Mouse (Mus musculus): ENCODE measurements at regions not wholly inside any gene's neighbourhood (a gene's known extent, or its start where the extent isn't known, plus 50 kb on each side); places are given as distances from the start of the nearest gene placed in this dataset.

DNA sequence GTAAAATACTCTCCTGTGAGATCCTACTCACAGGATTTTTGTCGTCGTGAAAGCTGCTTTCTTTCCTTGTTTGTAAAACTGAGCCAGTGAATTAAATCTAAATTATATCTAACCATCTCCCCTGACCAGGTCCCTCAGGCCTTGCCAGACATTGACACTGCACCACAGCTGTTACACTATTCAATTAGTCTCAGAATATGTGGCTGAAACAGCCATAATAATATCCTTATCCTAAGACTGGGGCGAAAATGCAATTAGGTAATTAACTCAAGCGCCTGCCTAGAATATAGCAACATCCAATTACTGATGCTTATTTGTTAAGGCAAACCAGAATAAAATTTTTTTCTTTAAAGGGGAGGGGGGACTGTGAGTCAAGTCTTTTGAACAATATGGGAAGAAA lies 296.2 kb downstream of the Rdh14 start:
- Histone ChIP-seq H3K4me3 (replicated peaks) (no peak overlapping the region), H3K9ac (no peak overlapping the region), H3K27me3 (no peaks in the 10 kb centered on the region), H3K4me2 (no peak overlapping the region), H3K4me1 (replicated peaks) (no peaks in the 10 kb centered on the region), H3K36me3 (no peaks in the 10 kb centered on the region), H3K9me3 (replicated peaks) (no peaks in the 10 kb centered on the region), H3K27ac (no peak overlapping the region)
- ATAC-seq (ENCODE audit: low read depth) (no peak), DNase-seq (no peak)
- 73% methylated on average over 4 of the region's 4 CpGs for WGBS (ENCODE audit: insufficient replicate concordance)
